Mouse (Mus musculus) embryo, embryonic 10.5 days (tissue): ENCODE results near the gene Zfp987.

Experiments used
- DNase-seq: peaks from one replicate; pipeline ENCODE4 v3.0.0-alpha.2; 2015; ENCODE audit warnings: low spot score

Gene Zfp987

GRCm38 (mm10) chr4:146173378-146174226 is 76.5 kb downstream of the Zfp987 start:
- peak; percentile 1 for DNase-seq
